Mouse (Mus musculus) brain, embryonic 14.5 days (tissue): ENCODE measurements around the gene Zfp85.
"Not testable (repeated sequence)": the region's sequence is repeated elsewhere in the genome, so short reads cannot be mapped to it uniquely, and the experiment has no call there.

Experiments used
- CTCF ChIP-seq: fragments of 200-500 bp; IDR thresholded peaks from 2 replicates; pipeline ENCODE4 v1.5.1; 2012; ENCODE audit warnings: inconsistent platforms, mild to moderate bottlenecking, moderate library complexity, borderline replicate concordance; ENCODE audit not compliant: insufficient read depth, insufficient read length; ENCODE audit errors: extremely low read depth
- POLR2A ChIP-seq: fragments of 200-500 bp; IDR thresholded peaks from 2 replicates; pipeline ENCODE4 v1.6.1; 2012; ENCODE audit warnings: mild to moderate bottlenecking, inconsistent platforms, borderline replicate concordance; ENCODE audit not compliant: poor library complexity, insufficient read depth, insufficient read length, severe bottlenecking; ENCODE audit errors: extremely low read depth

- not testable (repeated sequence) for TF ChIP-seq CTCF, POLR2A
Measured at GRCm38 (mm10) chr13:67725331-67725730, 29.7 kb downstream of the Zfp85 start.
